ENCODE assay signal across 13 mouse cellular contexts in the genomic region with DNA sequence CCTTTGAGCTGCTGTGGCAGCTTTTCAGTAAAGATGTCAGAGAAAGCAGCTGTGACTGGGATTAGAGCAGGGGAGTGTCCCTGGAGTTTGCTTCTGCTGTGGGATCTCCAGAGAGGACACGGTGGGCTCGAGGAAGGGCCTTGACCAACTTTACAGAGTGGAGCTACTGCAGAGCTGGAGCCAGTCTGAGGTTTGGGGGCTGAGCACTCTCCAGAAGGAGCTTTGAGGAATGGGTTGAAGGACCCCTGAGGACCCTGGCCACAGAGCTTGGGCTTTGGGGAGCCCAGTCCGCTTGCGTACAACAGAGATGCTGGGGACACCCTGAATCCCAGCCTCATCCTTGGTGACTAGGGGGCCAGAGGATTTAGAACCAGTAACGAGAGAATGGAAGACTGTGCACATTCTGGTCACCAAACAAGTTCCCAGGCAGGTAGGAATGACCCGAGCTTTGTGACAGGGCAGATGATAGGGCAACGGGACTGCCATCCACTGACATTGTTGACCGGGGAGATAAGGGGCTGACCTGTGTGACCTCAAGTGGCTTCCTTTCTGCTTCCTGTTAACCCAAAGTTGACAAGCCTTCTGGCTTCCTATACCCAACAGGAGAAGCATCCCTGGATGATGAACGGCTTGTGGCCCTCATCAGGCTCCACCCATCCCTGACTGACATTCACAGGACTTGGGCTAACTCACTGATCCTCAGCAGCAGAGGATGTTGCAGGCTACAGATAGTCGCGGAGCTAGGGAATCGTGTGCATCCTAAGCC. TPM values are rescaled to one million over a fixed set of nuclear protein-coding genes. Genes with fewer than 3 reads are reported as not detected.
A peak's percentile ranks its signal among the peaks of the same experiment; 100 is the strongest.
DNase-seq lines count a peak whose midpoint lies in the region; ATAC-seq and TF ChIP-seq lines count a peak whose summit lies in the region.
"Had no signal": no experiment of that assay in that cellular context is flagged by ENCODE, and none has a peak within 500 bp of the region (broad histone marks: within the 10 kb centered on the region; RNA-seq: fewer than 3 reads in every experiment).

No protein-coding gene starts in this region.

- no peaks in the 10 kb centered on the region for H3K27me3 ChIP-seq in embryonic facial prominence, embryonic 15.5 days
- no peaks in the 10 kb centered on the region for H3K27me3 ChIP-seq in embryonic facial prominence, embryonic 10.5 days (replicated peaks; ENCODE audit: low read depth, poor library complexity, severe bottlenecking)
- H3K27me3 ChIP-seq in kidney, postnatal 0 days (ENCODE audit: insufficient read depth, low read length): no peaks in the 10 kb centered on the region
- H3K27me3 ChIP-seq in heart, embryonic 16.5 days (ENCODE audit: control insufficient read depth, insufficient read depth, low read length): 0 out of 2 replicates have a peak, but pooled peaks cover 2% of the 10 kb centered on the region

- peaks cover 37% of the 10 kb centered on the region for H3K4me1 ChIP-seq in embryonic facial prominence, embryonic 15.5 days
- peaks cover 39% of the 10 kb centered on the region for H3K4me1 ChIP-seq in embryonic facial prominence, embryonic 10.5 days
- H3K4me1 ChIP-seq in kidney, postnatal 0 days (replicated peaks; ENCODE audit: insufficient read depth, low read length): peaks cover 32% of the 10 kb centered on the region
- peaks cover 45% of the 10 kb centered on the region for H3K4me1 ChIP-seq in heart, embryonic 16.5 days (ENCODE audit: control insufficient read depth, insufficient read depth, low read length)

- no peak overlapping the region for H3K4me2 ChIP-seq in embryonic facial prominence, embryonic 15.5 days (replicated peaks)
- H3K4me2 ChIP-seq in kidney, postnatal 0 days (ENCODE audit: low read length): no peak overlapping the region
- no peak overlapping the region for H3K4me2 ChIP-seq in heart, embryonic 16.5 days (ENCODE audit: low read depth, low read length)

- no peaks in the 10 kb centered on the region for H3K9me3 ChIP-seq in embryonic facial prominence, embryonic 15.5 days (replicated peaks)
- H3K9me3 ChIP-seq in embryonic facial prominence, embryonic 10.5 days: no peaks in the 10 kb centered on the region
- H3K9me3 ChIP-seq in kidney, postnatal 0 days (replicated peaks; ENCODE audit: low read length): no peaks in the 10 kb centered on the region
- no peaks in the 10 kb centered on the region for H3K9me3 ChIP-seq in heart, embryonic 16.5 days (replicated peaks; ENCODE audit: control insufficient read depth, low read length)
- H3K9me3 ChIP-seq: hindbrain, embryonic 10.5 days had no signal

- no peaks in the 10 kb centered on the region for H3K36me3 ChIP-seq in embryonic facial prominence, embryonic 15.5 days
- H3K36me3 ChIP-seq in embryonic facial prominence, embryonic 10.5 days (replicated peaks): no peaks in the 10 kb centered on the region
- no peaks in the 10 kb centered on the region for H3K36me3 ChIP-seq in kidney, postnatal 0 days (ENCODE audit: insufficient read depth, low read length)
- H3K36me3 ChIP-seq in heart, embryonic 16.5 days (ENCODE audit: control insufficient read depth, insufficient read depth): no peaks in the 10 kb centered on the region
- H3K36me3 ChIP-seq: hindbrain, embryonic 10.5 days had no signal

- no peak overlapping the region for H3K4me3 ChIP-seq in embryonic facial prominence, embryonic 15.5 days (replicated peaks)
- H3K4me3 ChIP-seq in embryonic facial prominence, embryonic 10.5 days: no peak overlapping the region
- no peak overlapping the region for H3K4me3 ChIP-seq in kidney, postnatal 0 days (replicated peaks; ENCODE audit: low read depth, low read length)
- no peak overlapping the region for H3K4me3 ChIP-seq in heart, embryonic 16.5 days (ENCODE audit: low read length)
- H3K4me3 ChIP-seq: hindbrain, embryonic 10.5 days had no signal

- no peak overlapping the region for H3K9ac ChIP-seq in embryonic facial prominence, embryonic 15.5 days
- no peak overlapping the region for H3K9ac ChIP-seq in kidney, postnatal 0 days (ENCODE audit: low read depth, low read length)
- H3K9ac ChIP-seq in heart, embryonic 16.5 days (ENCODE audit: low read length): no peak overlapping the region; the same call in 1 of the 2 replicates

- 0 out of 2 replicates have a peak overlapping the region, but pooled peaks have one; percentile 51 for H3K27ac ChIP-seq in embryonic facial prominence, embryonic 15.5 days (replicated peaks)
- H3K27ac ChIP-seq in embryonic facial prominence, embryonic 10.5 days (replicated peaks): no peak overlapping the region
- peak overlapping the region; percentile 95; the same call in 1 of the 2 replicates for H3K27ac ChIP-seq in kidney, postnatal 0 days
- H3K27ac ChIP-seq in heart, embryonic 16.5 days (ENCODE audit: low read length): peak overlapping the region; percentile 92
- H3K27ac ChIP-seq: hindbrain, embryonic 10.5 days; macrophage had no signal

- WGBS in embryonic facial prominence, embryonic 15.5 days: 60% methylated on average over 12 of the region's 12 CpGs
- 63% methylated on average over 12 of the region's 12 CpGs for WGBS in embryonic facial prominence, embryonic 10.5 days
- 66% methylated on average over 12 of the region's 12 CpGs for WGBS in kidney, postnatal 0 days
- 49% methylated on average over 12 of the region's 12 CpGs for WGBS in heart, embryonic 16.5 days

- no peak for DNase-seq in embryonic facial prominence, embryonic 10.5 days (ENCODE audit: low spot score)
- DNase-seq in kidney, postnatal 0 days (ENCODE audit: low spot score): peak; percentile 29
- DNase-seq in kidney, adult 11 months: no peak
- DNase-seq in lung, postnatal 10 days: peak; percentile 44
- DNase-seq in frontal cortex, adult 2 months (ENCODE audit: extremely low spot score in 1 of 2, low spot score in 1 of 2): no peak
- DNase-seq: cerebellum, adult 18-20 months; left cerebral cortex, postnatal 4 days; right cerebral cortex, postnatal 14 days had no signal

- no peak for TF ChIP-seq CTCF in kidney, postnatal 0 days (IDR thresholded peaks at IDR 0.05; ENCODE audit: low read depth)

- ATAC-seq in embryonic facial prominence, embryonic 15.5 days (ENCODE audit: insufficient number of reproducible peaks, low FRiP score, low TSS enrichment, low read depth): 0 out of 2 replicates have a peak, but pooled peaks have one; percentile 15
- peak; percentile 18; the same call in 1 of the 2 replicates for ATAC-seq in kidney, postnatal 0 days (replicated peaks; ENCODE audit: low FRiP score, low read depth)
- ATAC-seq in heart, embryonic 16.5 days (replicated peaks; ENCODE audit: extremely low read depth, insufficient read depth, low FRiP score): peak; percentile 11; the same call in 1 of the 2 replicates
- ATAC-seq in inflammation-experienced regulatory T-cells, adult 6 months: no peak

RNA-seq across cellular contexts. Expression of a gene that starts 0.6 kb away (rescaled TPM):
- 0.99 and 1.2 TPM in 2 replicates for polyA plus RNA-seq in embryonic facial prominence, embryonic 15.5 days (2015; fragmentation: Nextera tagmentation; extraction: Ambion mirVana)
- 0.14 TPM in 1 of 2 replicates, not detected in the other for polyA plus RNA-seq in embryonic facial prominence, embryonic 10.5 days (2016; fragmentation: Nextera tagmentation; extraction: Ambion mirVana)
- polyA plus RNA-seq in kidney, postnatal 0 days (2015; fragmentation: Nextera tagmentation; extraction: Ambion mirVana): 2.7 and 3.2 TPM in 2 replicates
- polyA plus RNA-seq in heart, embryonic 16.5 days (2015; fragmentation: Nextera tagmentation; extraction: Ambion mirVana): 1.4 and 1.7 TPM in 2 replicates
- polyA plus RNA-seq in inflammation-experienced regulatory T-cells, adult 6 months (2017; shearing (Covaris generic)): not detected
- polyA plus RNA-seq in frontal cortex, adult 2 months (2012; rRNA removed): 1.9 and 2.8 TPM in 2 replicates
- polyA plus RNA-seq: macrophage had no signal

RNA-seq across cellular contexts. Expression of a gene that starts 3.4 kb away (rescaled TPM):
- 0.09 and 0.31 TPM in 2 replicates for polyA plus RNA-seq in embryonic facial prominence, embryonic 15.5 days (2015; fragmentation: Nextera tagmentation; extraction: Ambion mirVana)
- 0.06 TPM in 1 of 2 replicates, not detected in the other for polyA plus RNA-seq in embryonic facial prominence, embryonic 10.5 days (2016; fragmentation: Nextera tagmentation; extraction: Ambion mirVana)
- 0.40 and 0.43 TPM in 2 replicates for polyA plus RNA-seq in kidney, postnatal 0 days (2015; fragmentation: Nextera tagmentation; extraction: Ambion mirVana)
- polyA plus RNA-seq in heart, embryonic 16.5 days (2015; fragmentation: Nextera tagmentation; extraction: Ambion mirVana): 0.42 and 0.54 TPM in 2 replicates
- polyA plus RNA-seq in inflammation-experienced regulatory T-cells, adult 6 months (2017; shearing (Covaris generic)): under 1 TPM in 1 of 3 experiments, not detected in 2; 0.23 TPM
- polyA plus RNA-seq in frontal cortex, adult 2 months (2012; rRNA removed): 0.97 and 1.2 TPM in 2 replicates
- polyA plus RNA-seq: hindbrain, embryonic 10.5 days; macrophage had no signal

RNA-seq across cellular contexts. Expression of a gene that starts 16.4 kb away (rescaled TPM):
- polyA plus RNA-seq in embryonic facial prominence, embryonic 15.5 days (2015; fragmentation: Nextera tagmentation; extraction: Ambion mirVana): not detected in 2 replicates
- polyA plus RNA-seq in embryonic facial prominence, embryonic 10.5 days (2016; fragmentation: Nextera tagmentation; extraction: Ambion mirVana): not detected in 2 replicates
- polyA plus RNA-seq in kidney, postnatal 0 days (2015; fragmentation: Nextera tagmentation; extraction: Ambion mirVana): not detected in 2 replicates
- polyA plus RNA-seq in heart, embryonic 16.5 days (2015; fragmentation: Nextera tagmentation; extraction: Ambion mirVana): not detected in 2 replicates
- polyA plus RNA-seq in inflammation-experienced regulatory T-cells, adult 6 months (2017; shearing (Covaris generic)): not detected
- not detected in 2 replicates for polyA plus RNA-seq in frontal cortex, adult 2 months (2012; rRNA removed)
- polyA plus RNA-seq: hindbrain, embryonic 10.5 days; macrophage had no signal

RNA-seq across cellular contexts. Expression of a gene that starts 25.8 kb away (rescaled TPM):
- polyA plus RNA-seq in embryonic facial prominence, embryonic 15.5 days (2015; fragmentation: Nextera tagmentation; extraction: Ambion mirVana): not detected in 2 replicates
- polyA plus RNA-seq in embryonic facial prominence, embryonic 10.5 days (2016; fragmentation: Nextera tagmentation; extraction: Ambion mirVana): 0.07 TPM in 1 of 2 replicates, not detected in the other
- not detected in 2 replicates for polyA plus RNA-seq in kidney, postnatal 0 days (2015; fragmentation: Nextera tagmentation; extraction: Ambion mirVana)
- polyA plus RNA-seq in heart, embryonic 16.5 days (2015; fragmentation: Nextera tagmentation; extraction: Ambion mirVana): not detected in 2 replicates
- not detected for polyA plus RNA-seq in inflammation-experienced regulatory T-cells, adult 6 months (2017; shearing (Covaris generic))
- polyA plus RNA-seq in frontal cortex, adult 2 months (2012; rRNA removed): not detected in 2 replicates
- polyA plus RNA-seq: hindbrain, embryonic 10.5 days; macrophage had no signal

RNA-seq across cellular contexts. Expression of a gene that starts 44.4 kb away (rescaled TPM):
- not detected in 2 replicates for polyA plus RNA-seq in embryonic facial prominence, embryonic 15.5 days (2015; fragmentation: Nextera tagmentation; extraction: Ambion mirVana)
- polyA plus RNA-seq in embryonic facial prominence, embryonic 10.5 days (2016; fragmentation: Nextera tagmentation; extraction: Ambion mirVana): not detected in 2 replicates
- not detected in 2 replicates for polyA plus RNA-seq in kidney, postnatal 0 days (2015; fragmentation: Nextera tagmentation; extraction: Ambion mirVana)
- polyA plus RNA-seq in heart, embryonic 16.5 days (2015; fragmentation: Nextera tagmentation; extraction: Ambion mirVana): not detected in 2 replicates
- not detected for polyA plus RNA-seq in inflammation-experienced regulatory T-cells, adult 6 months (2017; shearing (Covaris generic))
- polyA plus RNA-seq in frontal cortex, adult 2 months (2012; rRNA removed): not detected in 2 replicates
- polyA plus RNA-seq: hindbrain, embryonic 10.5 days; macrophage had no signal

Comparison
In these comparisons a context has a peak if more than half of its experiments do, and no peak if none do; other contexts are left out.
1. DNase-seq: peak in kidney, postnatal 0 days (single experiment) and lung, postnatal 10 days (single experiment); none in embryonic facial prominence, embryonic 10.5 days (single experiment), kidney, adult 11 months (single experiment) and frontal cortex, adult 2 months (0 of 2).